Mouse (Mus musculus) c-Kit-positive CD71-negative TER-119-negative erythroid progenitor cells, embryonic 14.5 days (primary cell): Measurements from ENCODE around the gene Sema7a.

Experiments
- DNase-seq: peaks from one replicate; pipeline ENCODE4 v3.0.0-alpha.2; 2013; ENCODE audit warnings: low read depth

Gene Sema7a

GRCm38 (mm10) chr9:57959886-57960866 is 20.3 kb downstream of the Sema7a start:
- no peak for DNase-seq

DNA sequence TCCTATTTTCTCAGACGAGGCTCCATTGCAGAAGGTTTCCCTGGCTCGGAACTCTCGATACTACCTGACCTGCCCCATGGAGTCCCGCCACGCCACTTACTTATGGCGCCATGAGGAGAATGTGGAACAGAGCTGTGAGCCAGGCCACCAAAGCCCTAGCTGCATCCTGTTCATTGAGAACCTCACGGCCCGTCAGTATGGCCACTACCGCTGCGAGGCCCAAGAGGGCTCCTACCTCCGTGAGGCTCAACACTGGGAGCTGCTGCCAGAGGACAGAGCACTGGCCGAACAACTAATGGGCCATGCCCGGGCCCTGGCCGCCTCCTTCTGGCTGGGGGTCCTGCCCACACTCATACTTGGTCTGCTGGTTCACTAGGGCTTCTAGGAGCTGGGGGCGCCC is 21.3 kb downstream of the Sema7a start:
- DNase-seq, result no peak

- no peak for DNase-seq
Observed at GRCm38 (mm10) chr9:57961863-57962778, 22.2 kb downstream of the Sema7a start.

DNA sequence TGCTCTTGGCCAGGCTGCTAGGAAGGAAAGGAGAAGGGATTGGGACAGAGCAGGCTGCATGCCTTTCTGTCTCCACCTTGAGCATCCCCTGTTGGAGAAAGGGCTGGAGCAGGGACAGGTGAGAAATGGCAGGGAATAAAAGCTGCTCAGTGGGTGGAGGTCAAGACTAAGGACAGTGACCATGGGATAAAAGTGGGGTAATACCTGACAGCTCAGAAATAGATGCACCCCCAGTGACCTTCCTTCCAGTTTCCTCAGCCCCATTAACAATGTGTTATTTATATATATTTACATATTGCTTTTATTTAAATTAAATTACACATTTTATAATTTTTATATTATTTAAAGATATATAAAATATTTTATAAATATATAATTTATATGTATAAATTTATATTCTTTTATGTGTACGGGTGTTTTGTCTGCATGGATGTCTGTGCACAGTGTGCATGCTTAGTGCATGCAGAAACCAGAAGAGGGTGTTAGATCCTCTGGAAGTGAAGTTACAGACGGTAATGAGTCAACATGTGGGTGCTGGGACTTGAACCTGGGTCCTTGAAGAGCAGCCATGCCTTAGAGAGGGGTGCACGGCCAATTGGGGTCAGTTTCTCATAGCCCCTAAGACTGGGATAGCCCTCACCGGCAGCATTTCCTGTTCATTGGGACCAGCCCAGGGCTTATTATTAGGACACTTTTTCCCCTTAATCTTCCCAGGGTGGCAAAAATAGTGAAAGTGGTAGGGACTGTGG is 23.5 kb downstream of the Sema7a start:
- DNase-seq, result no peak

DNA sequence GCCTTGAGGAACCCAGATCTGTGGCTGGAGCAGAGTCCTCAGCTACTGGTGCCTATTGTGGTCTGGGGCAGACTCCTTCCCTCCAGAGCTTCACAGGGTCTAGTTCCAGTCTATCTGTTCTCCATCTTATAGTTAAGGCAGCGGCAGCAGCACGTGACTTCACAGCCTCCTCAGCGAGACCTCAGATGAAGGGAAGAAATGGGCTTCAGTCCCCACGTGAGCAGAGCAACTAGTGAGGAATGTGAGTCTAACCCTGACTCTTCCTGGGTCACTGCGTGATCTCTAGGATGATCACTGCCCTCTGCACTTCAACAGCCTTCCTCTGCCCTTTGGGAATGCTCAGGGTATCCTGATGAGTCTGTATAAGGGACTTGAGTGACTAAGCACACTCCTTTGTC is 24.1 kb downstream of the Sema7a start:
- DNase-seq, result no peak

- no peak for DNase-seq
Observed at GRCm38 (mm10) chr9:57964528-57965250, 24.8 kb downstream of the Sema7a start.

DNA sequence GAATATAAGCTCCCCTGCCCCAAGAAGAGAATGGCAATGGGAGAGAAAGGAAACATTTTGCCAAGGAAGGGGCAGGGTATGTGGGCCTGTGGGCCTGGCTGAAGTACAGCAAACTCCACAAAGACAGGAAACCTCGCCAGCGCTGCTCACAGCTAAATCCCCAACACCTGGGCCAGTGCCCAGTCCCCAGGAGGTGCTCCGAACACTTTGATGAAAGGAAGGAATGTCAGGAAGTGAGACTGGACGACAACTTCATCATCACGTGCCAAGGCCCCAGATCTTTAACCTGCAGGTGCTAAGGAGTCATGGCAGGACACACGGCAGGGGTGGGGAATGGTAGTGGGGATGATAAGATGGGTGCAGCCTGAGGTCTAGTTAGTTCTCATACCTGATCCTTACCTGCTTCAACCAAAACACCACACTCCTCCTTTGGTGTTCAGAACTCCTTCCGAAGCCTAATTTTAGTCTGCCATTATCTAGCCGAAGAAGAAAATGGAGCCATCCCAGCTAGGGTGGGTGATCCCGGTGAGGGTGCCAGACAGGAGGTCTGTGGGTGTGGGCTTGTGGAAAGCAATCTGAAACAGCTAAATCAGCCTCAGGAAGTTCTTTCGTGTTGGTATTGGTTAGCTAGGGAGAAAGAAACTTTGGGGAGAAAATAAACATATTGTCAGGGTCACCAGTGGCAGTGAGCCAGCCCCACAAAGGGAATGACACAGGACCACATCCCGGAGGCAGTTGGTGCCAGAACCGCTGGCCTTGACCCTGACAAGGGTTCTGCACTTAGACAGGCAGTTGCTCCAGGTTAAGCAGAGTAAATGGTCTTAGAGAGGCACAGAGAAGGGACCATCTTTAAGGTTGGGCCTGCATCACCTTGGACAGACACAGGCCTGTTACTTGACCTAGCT is 25.6 kb downstream of the Sema7a start:
- no peak for DNase-seq

GRCm38 (mm10) chr9:57967237-57967960 is 27.5 kb downstream of the Sema7a start:
- DNase-seq, result no peak

DNA sequence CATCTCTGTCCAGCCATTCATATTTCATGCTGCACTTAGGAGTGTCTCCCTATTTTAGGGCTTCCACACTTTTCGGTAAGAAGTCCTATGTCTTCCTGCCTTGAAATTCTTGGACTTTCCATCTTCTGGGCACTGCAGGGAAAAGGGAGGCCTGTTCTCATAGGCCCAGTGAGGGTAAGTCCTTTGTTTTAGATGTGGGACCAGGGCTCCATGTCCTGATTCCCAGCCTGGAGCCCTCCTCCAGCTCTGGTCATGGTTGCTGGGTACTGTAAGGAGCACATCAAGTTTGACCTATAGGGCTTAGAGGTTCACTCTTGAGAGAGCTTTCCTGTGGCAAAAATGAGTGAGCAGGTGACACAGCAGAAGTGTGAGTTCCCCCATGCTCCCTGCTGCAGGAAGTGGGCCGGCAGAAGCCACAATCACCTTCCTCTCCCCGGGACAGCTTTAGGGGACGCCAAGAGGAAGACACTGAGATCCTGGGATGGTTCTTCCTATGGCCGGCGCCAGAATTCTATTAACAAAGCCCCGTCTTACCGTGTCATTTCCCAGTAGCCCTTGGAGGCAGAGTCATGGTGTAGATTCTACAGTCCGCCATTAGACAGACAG is 28.4 kb downstream of the Sema7a start:
- no peak for DNase-seq

DNA sequence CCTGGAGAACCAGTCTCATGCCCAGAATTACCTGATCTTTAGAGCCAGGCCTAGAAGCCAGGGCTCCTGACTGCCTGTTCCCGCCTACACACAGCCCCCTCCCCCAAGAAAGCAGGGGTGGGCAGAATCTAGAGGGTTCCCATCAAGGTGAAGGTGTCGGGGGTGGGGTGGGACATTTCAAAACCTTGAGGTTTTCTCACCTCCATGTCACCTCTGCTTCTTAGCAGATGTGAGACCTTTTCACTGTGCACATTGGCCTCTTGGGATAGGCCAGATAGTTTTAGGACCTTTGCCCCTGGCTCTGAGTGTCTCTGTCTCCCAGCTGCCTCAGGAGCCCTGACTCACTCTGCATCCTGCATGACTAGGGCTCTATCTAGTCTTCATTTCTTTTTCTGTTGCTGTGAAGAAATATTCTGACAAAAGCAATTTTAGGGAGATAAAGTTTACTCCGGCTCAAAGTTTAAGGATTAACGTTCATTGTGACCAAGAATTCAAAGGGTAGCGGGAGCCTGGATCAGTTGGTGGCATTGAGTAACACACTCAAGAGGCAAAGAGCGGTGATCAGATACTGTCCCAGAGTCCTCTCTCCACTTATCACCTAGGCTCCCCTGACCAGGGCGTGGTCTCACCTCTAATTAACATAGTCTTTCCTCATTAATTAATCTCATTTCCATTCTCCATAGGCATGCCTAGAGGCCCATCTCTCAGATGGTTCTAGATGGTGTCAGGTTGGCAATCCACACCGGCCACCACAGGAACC is 29.1 kb downstream of the Sema7a start:
- DNase-seq, result no peak

- DNase-seq, result no peak
Observed at GRCm38 (mm10) chr9:57969736-57970495, 30.0 kb downstream of the Sema7a start.

GRCm38 (mm10) chr9:57971413-57971812 is 31.5 kb downstream of the Sema7a start:
- DNase-seq, result no peak

- no peak for DNase-seq
Observed at GRCm38 (mm10) chr9:57972141-57972591, 32.3 kb downstream of the Sema7a start.

DNA sequence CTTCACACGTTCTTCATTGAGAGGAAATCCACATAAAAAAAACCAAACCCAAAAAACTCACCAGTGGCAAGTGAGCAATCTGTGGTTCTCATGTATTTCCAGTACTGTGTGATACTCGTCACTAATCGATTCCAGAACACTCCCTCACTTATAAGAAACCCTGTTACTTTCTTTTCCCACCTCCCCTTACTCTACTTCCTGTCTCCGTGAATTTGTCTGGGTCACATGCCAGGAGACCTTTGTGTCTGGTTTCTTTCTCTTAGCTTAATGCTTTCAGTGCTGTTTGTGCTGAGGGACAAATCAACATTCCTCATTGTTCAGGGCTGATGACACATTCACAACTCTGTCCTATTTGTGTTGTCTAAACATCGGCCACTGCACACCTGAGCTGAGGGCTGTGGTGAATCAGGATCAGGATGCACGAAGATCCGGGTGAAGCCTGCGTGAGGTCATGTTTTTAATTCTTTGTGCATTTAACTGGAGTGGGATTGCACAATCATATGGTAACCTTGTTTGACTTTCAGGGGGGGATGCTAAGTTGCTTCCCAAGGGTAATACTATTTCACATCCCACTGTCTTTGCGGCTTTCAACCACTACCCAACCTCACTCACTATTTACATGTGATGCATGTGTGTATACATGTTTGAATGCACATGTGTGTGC is 33.0 kb downstream of the Sema7a start:
- DNase-seq, result no peak

GRCm38 (mm10) chr9:57973440-57974066 is 33.6 kb downstream of the Sema7a start:
- no peak for DNase-seq

- DNase-seq, result no peak
Observed at GRCm38 (mm10) chr9:57974221-57974620, 34.3 kb downstream of the Sema7a start.
